7 mouse cellular contexts compared by ENCODE assay signal in the genomic region with DNA sequence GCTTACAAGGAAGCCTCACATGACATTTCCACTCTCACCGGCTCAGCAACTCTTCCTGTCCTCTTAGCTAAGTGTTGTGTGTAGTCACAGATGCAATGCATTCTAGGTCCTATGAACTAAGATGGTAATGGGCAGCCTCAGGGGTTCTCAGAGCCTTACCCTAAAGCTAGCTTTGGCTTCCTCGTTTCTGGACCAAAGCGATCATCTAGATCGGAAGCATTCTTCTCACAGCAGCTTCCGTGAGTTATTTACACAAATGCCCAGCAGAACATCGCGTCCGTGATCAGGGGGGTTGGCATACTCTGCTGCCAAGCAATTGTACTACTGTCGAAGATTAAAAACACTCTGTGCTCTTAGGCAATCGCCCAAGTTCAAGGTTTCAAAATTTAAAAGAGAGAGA. TPM values are rescaled to one million over a fixed set of nuclear protein-coding genes. Genes with fewer than 3 reads are reported as not detected.
DNase-seq lines count a peak whose midpoint lies in the region; ATAC-seq and TF ChIP-seq lines count a peak whose summit lies in the region.

No protein-coding gene starts in this region.

- TF ChIP-seq EP300 in ES-Bruce4 (IDR thresholded peaks at IDR 0.05; ENCODE audit: insufficient read depth, low read depth, low read length), result no peak

- H3K27me3 ChIP-seq in ES-Bruce4 (ENCODE audit: control insufficient read depth, insufficient read depth, low read length, poor library complexity, severe bottlenecking), result no peaks in the 10 kb centered on the region
- H3K27me3 ChIP-seq in intestine, embryonic 15.5 days (replicated peaks), result no peaks in the 10 kb centered on the region
- H3K27me3 ChIP-seq in lung, embryonic 16.5 days (ENCODE audit: control insufficient read depth, insufficient read depth, low read depth, low read length), result no peaks in the 10 kb centered on the region
- H3K27me3 ChIP-seq in small intestine, adult 2 months (ENCODE audit: control insufficient read depth, insufficient read depth, low read length), result no peaks in the 10 kb centered on the region

- 0 out of 2 replicates have a peak overlapping the region, but pooled peaks have one; percentile 0 for H3K9ac ChIP-seq in ES-Bruce4 (ENCODE audit: low read depth, poor library complexity, severe bottlenecking)
- H3K9ac ChIP-seq in intestine, embryonic 15.5 days, result no peak overlapping the region; the same call in 1 of the 2 replicates
- 0 out of 2 replicates have a peak overlapping the region, but pooled peaks have one; percentile 31 for H3K9ac ChIP-seq in lung, embryonic 16.5 days (ENCODE audit: low read length)

- no peak for TF ChIP-seq CTCF in ES-Bruce4 (IDR thresholded peaks at IDR 0.05; ENCODE audit: low read depth, low read length)
- TF ChIP-seq CTCF in small intestine, adult 2 months (IDR thresholded peaks at IDR 0.05; ENCODE audit: extremely low read depth, insufficient read length, insufficient replicate concordance, low read depth, low read length), result no peak

- WGBS in intestine, embryonic 15.5 days, result 15% methylated on average over 10 of the region's 10 CpGs
- 9% methylated on average over 10 of the region's 10 CpGs for WGBS in lung, embryonic 16.5 days
- 2% methylated on average over 10 of the region's 10 CpGs for WGBS in small intestine, adult 2 months

- peak; percentile 20 for ATAC-seq in intestine, embryonic 15.5 days
- ATAC-seq in lung, embryonic 16.5 days (ENCODE audit: low read depth), result peak; percentile 41; the same call in 1 of the 2 replicates

- H3K4me1 ChIP-seq in ES-Bruce4 (ENCODE audit: control insufficient read depth, insufficient read depth, low read length), result no peaks in the 10 kb centered on the region
- 0 out of 2 replicates have a peak, but pooled peaks cover 4% of the 10 kb centered on the region for H3K4me1 ChIP-seq in intestine, embryonic 15.5 days (replicated peaks)
- H3K4me1 ChIP-seq in lung, embryonic 16.5 days (replicated peaks; ENCODE audit: control insufficient read depth, insufficient read depth, low read length), result peaks cover 5% of the 10 kb centered on the region
- H3K4me1 ChIP-seq in small intestine, adult 2 months (ENCODE audit: control insufficient read depth, insufficient read depth, insufficient read length, low read length), result no peaks in the 10 kb centered on the region; the same call in 1 of the 2 replicates

- H3K9me3 ChIP-seq in ES-Bruce4 (replicated peaks; ENCODE audit: control insufficient read depth, insufficient read depth, low read length, poor library complexity, severe bottlenecking), result no peaks in the 10 kb centered on the region
- no peaks in the 10 kb centered on the region for H3K9me3 ChIP-seq in intestine, embryonic 15.5 days
- no peaks in the 10 kb centered on the region for H3K9me3 ChIP-seq in lung, embryonic 16.5 days (ENCODE audit: control insufficient read depth, low read length)

- no peak overlapping the region for H3K27ac ChIP-seq in ES-Bruce4 (ENCODE audit: insufficient read depth, low read length)
- H3K27ac ChIP-seq in intestine, embryonic 15.5 days, result no peak overlapping the region
- 0 out of 2 replicates have a peak overlapping the region, but pooled peaks have one; percentile 0 for H3K27ac ChIP-seq in lung, embryonic 16.5 days (ENCODE audit: low read length)
- H3K27ac ChIP-seq in small intestine, adult 2 months (ENCODE audit: insufficient read depth, low read depth, low read length), result peak overlapping the region; percentile 56

- TF ChIP-seq POLR2A in ES-Bruce4 (IDR thresholded peaks at IDR 0.05; ENCODE audit: insufficient read depth, low read length), result no peak
- TF ChIP-seq POLR2A in small intestine, adult 2 months (IDR thresholded peaks at IDR 0.05; ENCODE audit: low read depth, low read length), result no peak

- peak; percentile 39 for DNase-seq in A20 (ENCODE audit: low read depth, low spot score)
- DNase-seq in gastrocnemius, postnatal 14 days, result peak; percentile 20
- DNase-seq in right cerebral cortex, postnatal 4 days, result no peak

- peak overlapping the region; percentile 46 for H3K4me3 ChIP-seq in ES-Bruce4 (ENCODE audit: low read depth, low read length)
- peak overlapping the region; percentile 49; the same call in 1 of the 2 replicates for H3K4me3 ChIP-seq in intestine, embryonic 15.5 days (replicated peaks)
- peak overlapping the region; percentile 56 for H3K4me3 ChIP-seq in lung, embryonic 16.5 days (ENCODE audit: low read length)
- peak overlapping the region; percentile 30; the same call in 1 of the 2 replicates for H3K4me3 ChIP-seq in small intestine, adult 2 months (ENCODE audit: low read depth, low read length)

- intact Hi-C loops in gastrocnemius, postnatal 14 days (cut with DNase I; ENCODE audit: low total_unique reads), result loop anchor here (5.0 kb wide), 1 partner anchor 33 kb away; no protein-coding TSS in a partner anchor

- peak overlapping the region; percentile 95 for H3K4me2 ChIP-seq in intestine, embryonic 15.5 days (replicated peaks)
- H3K4me2 ChIP-seq in lung, embryonic 16.5 days (ENCODE audit: low read depth, low read length), result peak overlapping the region; percentile 93

- H3K36me3 ChIP-seq in ES-Bruce4 (ENCODE audit: control insufficient read depth, insufficient read depth, low read length, poor library complexity, severe bottlenecking), result no peaks in the 10 kb centered on the region
- H3K36me3 ChIP-seq in intestine, embryonic 15.5 days, result no peaks in the 10 kb centered on the region
- H3K36me3 ChIP-seq in lung, embryonic 16.5 days (ENCODE audit: control insufficient read depth, insufficient read depth, low read length), result no peaks in the 10 kb centered on the region
- no peaks in the 10 kb centered on the region for H3K36me3 ChIP-seq in small intestine, adult 2 months (ENCODE audit: control insufficient read depth, insufficient read depth, low read length)

RNA-seq across cellular contexts. Expression of gene Pfkfb3, which starts 19.1 kb away (rescaled TPM):
- polyA plus RNA-seq in ES-Bruce4 (2011; ENCODE audit: insufficient read depth, insufficient read length, low read depth, missing spikeins), result 73.8 and 74.9 TPM in 2 replicates
- 10 to 100 TPM; 14.9 to 20.5 TPM for total RNA-seq in gastrocnemius, postnatal 14 days (2021)
- 18.9 and 20.7 TPM in 2 replicates for polyA plus RNA-seq in intestine, embryonic 15.5 days (2015; fragmentation: Nextera tagmentation; extraction: Ambion mirVana)
- polyA plus RNA-seq in lung, embryonic 16.5 days (2015; fragmentation: Nextera tagmentation; extraction: Ambion mirVana), result 17.9 and 19.2 TPM in 2 replicates
- 14.2 and 15.5 TPM in 2 replicates for polyA plus RNA-seq in small intestine, adult 2 months (2012; rRNA removed)

Comparison
In these comparisons a context has a peak if more than half of its experiments do, and no peak if none do; other contexts are left out.
1. H3K27ac ChIP-seq: peak in lung, embryonic 16.5 days (single experiment) and small intestine, adult 2 months (single experiment); none in ES-Bruce4 (single experiment) and intestine, embryonic 15.5 days (single experiment).
2. Peak in every context shown above with its lines, with median percentiles within 50 percentile points of each other: H3K4me3 ChIP-seq.